Comparison of ENCODE assay signal across 9 mouse cellular contexts in genomic region chr19:9922228-9922627, GRCm38 (mm10). TPM values are rescaled to one million over a fixed set of nuclear protein-coding genes. Genes with fewer than 3 reads are reported as not detected.
A peak's percentile ranks its signal among the peaks of the same experiment; 100 is the strongest.
DNase-seq lines count a peak whose midpoint lies in the region; ATAC-seq and TF ChIP-seq lines count a peak whose summit lies in the region.
"Had no signal": no experiment of that assay in that cellular context is flagged by ENCODE, and none has a peak within 500 bp of the region (broad histone marks: within the 10 kb centered on the region; RNA-seq: fewer than 3 reads in every experiment).

No protein-coding gene starts in this region.

- peak; percentile 87 for ATAC-seq in hindbrain, embryonic 15.5 days (ENCODE audit: low FRiP score, low read depth)
- no peak for ATAC-seq in hindbrain, embryonic 12.5 days (ENCODE audit: low FRiP score)
- ATAC-seq in midbrain, postnatal 0 days (ENCODE audit: low FRiP score), result peak; percentile 71
- no peak for ATAC-seq in monocyte, adult 5-6 weeks (replicated peaks; ENCODE audit: insufficient number of reproducible peaks, low FRiP score, low TSS enrichment, poor library complexity, severe bottlenecking)

- no peaks in the 10 kb centered on the region for H3K36me3 ChIP-seq in hindbrain, embryonic 15.5 days
- no peaks in the 10 kb centered on the region for H3K36me3 ChIP-seq in hindbrain, embryonic 12.5 days
- H3K36me3 ChIP-seq in midbrain, postnatal 0 days (ENCODE audit: insufficient read depth, low read length), result no peaks in the 10 kb centered on the region

- peak; percentile 81 for DNase-seq in layer of hippocampus, adult 11-12 months (ENCODE audit: low spot score)
- peak; percentile 90 for DNase-seq in midbrain, postnatal 0 days (ENCODE audit: low spot score)
- DNase-seq in lung, postnatal 14 days, result no peak
- DNase-seq in kidney, adult 8-10 months, result no peak
- DNase-seq: thymus, postnatal 25 days had no signal

- H3K4me2 ChIP-seq in hindbrain, embryonic 15.5 days, result no peak overlapping the region
- H3K4me2 ChIP-seq in hindbrain, embryonic 12.5 days (replicated peaks), result no peak overlapping the region
- no peak overlapping the region for H3K4me2 ChIP-seq in midbrain, postnatal 0 days (ENCODE audit: low read depth, low read length, poor library complexity, severe bottlenecking)

- H3K9ac ChIP-seq in hindbrain, embryonic 15.5 days, result no peak overlapping the region
- H3K9ac ChIP-seq in hindbrain, embryonic 12.5 days, result no peak overlapping the region
- H3K9ac ChIP-seq in midbrain, postnatal 0 days (replicated peaks; ENCODE audit: low read length, poor library complexity, severe bottlenecking), result no peak overlapping the region

- H3K27ac ChIP-seq in hindbrain, embryonic 15.5 days (replicated peaks), result peak overlapping the region; percentile 49; the same call in 1 of the 2 replicates
- no peak overlapping the region for H3K27ac ChIP-seq in hindbrain, embryonic 12.5 days
- peak overlapping the region; percentile 49 for H3K27ac ChIP-seq in cortical plate, adult 2 months (ENCODE audit: insufficient read depth, low read length)
- peak overlapping the region; percentile 57 for H3K27ac ChIP-seq in midbrain, postnatal 0 days (ENCODE audit: low read depth, low read length)

- peaks cover 13% of the 10 kb centered on the region for H3K4me1 ChIP-seq in hindbrain, embryonic 15.5 days (replicated peaks)
- peaks cover 3% of the 10 kb centered on the region for H3K4me1 ChIP-seq in hindbrain, embryonic 12.5 days
- H3K4me1 ChIP-seq in cortical plate, adult 2 months (ENCODE audit: control insufficient read depth, insufficient read depth, low read length), result peaks cover 6% of the 10 kb centered on the region
- peaks cover 3% of the 10 kb centered on the region; the same call in 1 of the 2 replicates for H3K4me1 ChIP-seq in midbrain, postnatal 0 days (ENCODE audit: insufficient read depth, low read length)

- no peak for TF ChIP-seq POLR2A in cortical plate, adult 2 months (IDR thresholded peaks at IDR 0.05; ENCODE audit: extremely low read depth, insufficient read depth, low read length)

- H3K4me3 ChIP-seq in hindbrain, embryonic 15.5 days, result no peak overlapping the region
- H3K4me3 ChIP-seq in hindbrain, embryonic 12.5 days, result no peak overlapping the region
- no peak overlapping the region for H3K4me3 ChIP-seq in cortical plate, adult 2 months (ENCODE audit: insufficient read depth, low read length)
- H3K4me3 ChIP-seq in midbrain, postnatal 0 days (ENCODE audit: low read depth, low read length), result no peak overlapping the region

- H3K9me3 ChIP-seq in hindbrain, embryonic 15.5 days, result no peaks in the 10 kb centered on the region
- H3K9me3 ChIP-seq in hindbrain, embryonic 12.5 days (replicated peaks), result no peaks in the 10 kb centered on the region
- H3K9me3 ChIP-seq in midbrain, postnatal 0 days (ENCODE audit: low read length), result no peaks in the 10 kb centered on the region

- 10% methylated on average over 2 of the region's 2 CpGs for WGBS in hindbrain, embryonic 15.5 days
- WGBS in hindbrain, embryonic 12.5 days, result 23% methylated on average over 2 of the region's 2 CpGs
- 8% methylated on average over 2 of the region's 2 CpGs for WGBS in midbrain, postnatal 0 days

- no peaks in the 10 kb centered on the region for H3K27me3 ChIP-seq in hindbrain, embryonic 15.5 days
- H3K27me3 ChIP-seq in hindbrain, embryonic 12.5 days, result no peaks in the 10 kb centered on the region
- H3K27me3 ChIP-seq in midbrain, postnatal 0 days (ENCODE audit: insufficient read depth, low read length), result no peaks in the 10 kb centered on the region

- TF ChIP-seq CTCF in cortical plate, adult 2 months (IDR thresholded peaks at IDR 0.05; ENCODE audit: extremely low read depth, insufficient read depth, low read length), result no peak
- no peak for TF ChIP-seq CTCF in midbrain, postnatal 0 days (IDR thresholded peaks at IDR 0.05)

RNA-seq across cellular contexts. Expression of gene Incenp, which starts 22.9 kb away (rescaled TPM):
- polyA plus RNA-seq in hindbrain, embryonic 15.5 days (2015; fragmentation: Nextera tagmentation; extraction: Ambion mirVana), result 30.7 and 33.5 TPM in 2 replicates
- 83.0 and 95.1 TPM in 2 replicates for polyA plus RNA-seq in hindbrain, embryonic 12.5 days (2016; fragmentation: Nextera tagmentation; extraction: Ambion mirVana)
- 23.7 and 26.3 TPM in 2 replicates for polyA plus RNA-seq in cortical plate, adult 2 months (2012; rRNA removed)
- total RNA-seq in midbrain, postnatal 0 days (2014; rRNA removed), result 11.0 and 20.0 TPM in 2 replicates
- 13.3 and 13.8 TPM in 2 replicates for polyA plus RNA-seq in midbrain, postnatal 0 days (2015; fragmentation: Nextera tagmentation; extraction: Ambion mirVana)
- total RNA-seq in monocyte, adult 5-6 weeks (2017), result 23.7 to 34.3 TPM (median 24.1 TPM) in 3 replicates

RNA-seq across cellular contexts. Expression of gene Fth1, which starts 58.2 kb away (rescaled TPM):
- polyA plus RNA-seq in hindbrain, embryonic 15.5 days (2015; fragmentation: Nextera tagmentation; extraction: Ambion mirVana), result 1,700 and 1,726 TPM in 2 replicates
- polyA plus RNA-seq in hindbrain, embryonic 12.5 days (2016; fragmentation: Nextera tagmentation; extraction: Ambion mirVana), result 1,445 and 1,581 TPM in 2 replicates
- polyA plus RNA-seq in cortical plate, adult 2 months (2012; rRNA removed), result 5,395 and 6,156 TPM in 2 replicates
- total RNA-seq in midbrain, postnatal 0 days (2014; rRNA removed), result 337 and 436 TPM in 2 replicates
- 2,585 and 2,689 TPM in 2 replicates for polyA plus RNA-seq in midbrain, postnatal 0 days (2015; fragmentation: Nextera tagmentation; extraction: Ambion mirVana)
- 676 to 886 TPM (median 682 TPM) in 3 replicates for total RNA-seq in monocyte, adult 5-6 weeks (2017)

Comparison
In these comparisons a context has a peak if more than half of its experiments do, and no peak if none do; other contexts are left out.
1. ATAC-seq: peak in hindbrain, embryonic 15.5 days (single experiment) and midbrain, postnatal 0 days (single experiment); none in hindbrain, embryonic 12.5 days (single experiment) and monocyte, adult 5-6 weeks (single experiment).
2. DNase-seq: peak in layer of hippocampus, adult 11-12 months (single experiment) and midbrain, postnatal 0 days (single experiment); none in lung, postnatal 14 days (single experiment) and kidney, adult 8-10 months (0 of 2).